Mouse (Mus musculus) lung, postnatal 0 days (tissue): ENCODE measurements around the gene Gm38431. TPM values are rescaled to one million over a fixed set of nuclear protein-coding genes. Genes with fewer than 3 reads are reported as not detected.
A peak's percentile ranks its signal among the peaks of the same experiment; 100 is the strongest.

Experiments
- ATAC-seq: fragments of 200-750 bp; cut with Nextera tagmentation; 2 replicates; pipeline ENCODE4 v1.8.0; 2017; ENCODE audit warnings: moderate library complexity
- DNase-seq: peaks from one replicate; pipeline ENCODE4 v3.0.0-alpha.2; 2016; ENCODE audit warnings: low spot score
- H3K27ac ChIP-seq: fragments of 300-500 bp; sonication (generic); 2 replicates; pipeline ENCODE4 v1.5.1; 2014; ENCODE audit warnings: antibody characterized with exemption, mild to moderate bottlenecking, low read length, mixed read lengths
- H3K27me3 ChIP-seq: fragments of 300-500 bp; sonication (generic); replicated peaks from 2 replicates; pipeline ENCODE4 v1.6.1; 2014; ENCODE audit warnings: low read length, mixed read lengths; ENCODE audit not compliant: insufficient read depth
- H3K36me3 ChIP-seq: fragments of 300-500 bp; sonication (generic); 2 replicates; pipeline ENCODE4 v1.6.1; 2014; ENCODE audit warnings: low read length, mixed read lengths; ENCODE audit not compliant: insufficient read depth
- H3K4me1 ChIP-seq: fragments of 300-500 bp; sonication (generic); 2 replicates; pipeline ENCODE4 v1.6.1; 2014; ENCODE audit warnings: antibody characterized with exemption, low read depth, low read length, mixed read lengths; ENCODE audit not compliant: insufficient read depth
- H3K4me2 ChIP-seq: fragments of 300-500 bp; sonication (generic); replicated peaks from 2 replicates; pipeline ENCODE4 v1.6.1; 2014; ENCODE audit warnings: low read depth, mild to moderate bottlenecking, low read length, moderate library complexity, mixed read lengths
- H3K4me3 ChIP-seq: fragments of 300-500 bp; sonication (generic); 2 replicates; pipeline ENCODE4 v1.5.1; 2014; ENCODE audit warnings: low read depth, low read length
- H3K9ac ChIP-seq: fragments of 300-500 bp; sonication (generic); replicated peaks from 2 replicates; pipeline ENCODE4 v1.6.1; 2014; ENCODE audit warnings: low read depth, mild to moderate bottlenecking
- H3K9me3 ChIP-seq: fragments of 300-500 bp; sonication (generic); 2 replicates; pipeline ENCODE4 v1.6.1; 2016; ENCODE audit warnings: low read length, mixed read lengths
- CTCF ChIP-seq: IDR thresholded peaks from 2 replicates; pipeline ENCODE4 v1.5.1; 2016; ENCODE audit warnings: antibody characterized with exemption, mild to moderate bottlenecking
- EP300 ChIP-seq: IDR thresholded peaks from 2 replicates; pipeline ENCODE4 v1.6.1; 2016; ENCODE audit warnings: antibody characterized with exemption, mild to moderate bottlenecking, control low read depth
- whole genome bisulfite sequencing: fragments of 180-500 bp; shearing (Covaris S2); extraction: QIAGEN DNeasy Blood & Tissue Kit; methylation state at CpG from one replicate; pipeline ENCODE4 v1.1.7; 2014; 5-methylcytosine and 5-hydroxymethylcytosine counted together
- polyA plus RNA-seq: library from polyadenylated mRNA; unstranded; fragments of >200 nt; fragmentation: Nextera tagmentation; extraction: Ambion mirVana; gene quantifications from 2 replicates; pipeline ENCODE4 v1.2.1, GENCODE M21; 2015

Gene Gm38431
- polyA plus RNA-seq, 1 experiment from 2014 or later, result 0.69 TPM

DNA sequence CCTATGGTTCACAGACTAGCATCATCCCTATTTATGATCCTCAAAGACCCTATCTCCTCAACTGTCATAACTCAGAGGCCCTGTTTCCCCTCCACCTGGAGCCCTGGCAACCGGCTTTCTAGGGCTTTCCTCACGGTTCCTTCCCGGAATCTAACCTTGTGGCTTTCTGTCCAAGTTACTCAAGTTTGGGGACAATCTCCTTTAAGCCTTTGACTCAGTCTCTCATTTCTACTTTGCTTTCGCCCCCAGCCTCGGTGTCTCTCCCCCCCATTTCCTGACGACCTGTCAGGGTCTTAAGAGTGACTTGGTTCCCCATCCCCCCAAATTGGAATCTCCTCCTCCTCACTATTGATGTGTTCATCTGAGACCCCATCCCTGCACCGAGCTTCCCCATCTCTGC lies 59.3 kb downstream of the Gm38431 start:
- Histone ChIP-seq H3K36me3 (0 out of 2 replicates have a peak, but pooled peaks cover 5% of the 10 kb centered on the region), H3K4me2 (peak overlapping the region; percentile 85), H3K9ac (no peak overlapping the region), H3K4me3 (peak overlapping the region; percentile 46), H3K27me3 (peaks cover 39% of the 10 kb centered on the region), H3K27ac (no peak overlapping the region), H3K9me3 (no peaks in the 10 kb centered on the region), H3K4me1 (peaks cover 12% of the 10 kb centered on the region; the same call in 1 of the 2 replicates)
- ATAC-seq, result no peak
- DNase-seq, result no peak
- 2% methylated on average over 7 of the region's 7 CpGs for WGBS
- TF ChIP-seq EP300, result no peak
- TF ChIP-seq CTCF, result no peak

DNA sequence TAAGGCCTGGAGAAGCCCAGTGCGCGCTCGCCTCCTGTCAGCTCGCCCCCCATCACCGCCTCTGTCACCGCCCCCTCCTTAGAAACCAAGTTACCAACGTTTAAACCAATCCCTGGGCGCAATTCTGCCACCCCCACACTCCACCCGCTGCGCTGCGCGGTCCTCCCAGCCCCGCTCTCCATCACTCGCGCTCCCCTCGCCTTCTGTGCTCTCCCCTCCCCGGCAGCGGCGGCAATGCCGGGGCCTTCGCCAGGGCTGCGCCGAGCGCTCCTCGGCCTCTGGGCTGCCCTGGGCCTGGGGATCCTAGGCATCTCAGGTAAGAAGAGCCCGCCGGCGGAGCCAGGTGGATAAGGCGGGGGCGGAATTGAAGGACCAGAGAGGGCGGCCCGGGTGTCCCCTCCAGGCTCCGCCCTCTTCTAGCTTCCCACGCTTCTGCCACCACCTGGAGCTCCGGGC lies 59.9 kb downstream of the Gm38431 start, which contains the start of gene Icam5:
Icam5 (plus strand) TSS at position 178 of the 456 bp plus-strand sequence.
- peak within 1 kb of the TSS; percentile 85 for H3K4me2 ChIP-seq
- H3K27me3 ChIP-seq, result peaks cover 35% of the 10 kb centered on the region
- TF ChIP-seq CTCF, result no peak
- no peak for TF ChIP-seq EP300
- DNase-seq (no peak), ATAC-seq (no peak)
- H3K4me3 ChIP-seq, result peak within 1 kb of the TSS; percentile 46
- H3K27ac ChIP-seq, result no peak within 1 kb of the TSS
- 0 out of 2 replicates have a peak within 1 kb of the TSS, but pooled peaks have one; percentile 5 for H3K9ac ChIP-seq
- 0 out of 2 replicates have a peak, but pooled peaks cover 5% of the 10 kb centered on the region for H3K36me3 ChIP-seq
- no peaks in the 10 kb centered on the region for H3K9me3 ChIP-seq
- H3K4me1 ChIP-seq, result peaks cover 9% of the 10 kb centered on the region; the same call in 1 of the 2 replicates
- 2% methylated on average over 27 of the region's 35 CpGs for WGBS

DNA sequence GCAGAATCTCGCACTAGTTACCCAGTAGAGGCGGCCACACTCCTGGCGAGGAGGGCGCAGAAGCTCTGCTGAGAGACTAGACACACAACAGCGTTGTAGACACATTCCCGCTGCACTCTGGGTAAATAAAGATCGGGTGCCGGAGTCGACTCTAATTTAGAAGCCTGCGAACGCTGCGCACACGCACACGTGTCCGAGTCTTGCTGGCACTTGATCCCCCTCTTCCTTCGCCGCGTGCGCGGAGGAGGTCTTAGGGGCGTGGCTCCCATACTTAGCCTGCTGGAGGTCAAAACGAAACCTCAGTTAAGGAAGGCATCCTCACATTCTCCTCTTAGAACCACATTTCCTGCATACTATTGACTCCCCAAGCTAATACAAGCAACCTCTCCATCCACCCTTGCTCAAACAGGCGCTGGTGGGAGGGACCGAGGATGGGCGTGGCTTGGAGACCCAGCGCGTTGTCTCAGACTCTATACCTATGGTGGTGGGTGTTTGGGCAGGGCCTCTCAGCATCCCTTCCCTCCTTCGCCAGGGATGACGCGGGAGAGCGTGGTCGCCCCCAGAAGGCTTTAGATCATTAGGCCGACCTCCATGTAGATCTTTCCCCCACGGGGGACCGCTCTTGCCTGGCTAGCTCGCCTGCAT lies 60.4 kb downstream of the Gm38431 start:
- Histone ChIP-seq H3K27me3 (peaks cover 32% of the 10 kb centered on the region), H3K4me1 (peaks cover 8% of the 10 kb centered on the region; the same call in 1 of the 2 replicates), H3K4me2 (peak overlapping the region; percentile 85), H3K9ac (no peak overlapping the region), H3K36me3 (0 out of 2 replicates have a peak, but pooled peaks cover 5% of the 10 kb centered on the region), H3K27ac (no peak overlapping the region), H3K9me3 (no peaks in the 10 kb centered on the region), H3K4me3 (peak overlapping the region; percentile 46)
- TF ChIP-seq EP300, result no peak
- TF ChIP-seq CTCF, result no peak
- WGBS, result 0% methylated on average over 36 of the region's 36 CpGs
- DNase-seq (peak; percentile 73), ATAC-seq (peak; percentile 27)

DNA sequence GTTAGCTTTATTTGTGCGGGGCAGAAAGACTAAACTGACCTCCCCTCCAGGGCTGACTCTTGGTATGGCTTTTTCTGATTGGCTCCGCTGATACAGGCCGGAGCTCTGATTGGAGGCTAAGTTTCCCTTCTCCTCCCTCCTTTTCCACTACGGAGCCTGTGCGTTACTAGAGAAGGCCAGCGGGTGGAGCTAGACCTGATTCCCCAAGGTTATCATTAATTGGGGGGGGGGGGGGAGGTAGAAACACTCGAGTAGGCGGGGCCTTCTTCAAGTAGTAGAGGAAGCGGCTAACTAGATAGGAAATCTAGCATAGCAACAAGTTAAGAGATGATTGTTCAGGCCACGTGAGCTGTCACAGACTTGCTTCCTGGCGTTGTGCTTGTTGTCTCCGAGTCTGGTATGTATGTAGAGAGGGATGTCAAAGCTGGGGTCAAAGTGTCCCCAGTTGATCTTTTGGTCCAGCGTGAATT lies 61.0 kb downstream of the Gm38431 start:
- 0 out of 2 replicates have a peak, but pooled peaks cover 5% of the 10 kb centered on the region for H3K36me3 ChIP-seq
- peaks cover 8% of the 10 kb centered on the region; the same call in 1 of the 2 replicates for H3K4me1 ChIP-seq
- peak overlapping the region; percentile 46 for H3K4me3 ChIP-seq
- ATAC-seq (peak; percentile 76), DNase-seq (peak; percentile 98)
- no peak overlapping the region for H3K9ac ChIP-seq
- no peaks in the 10 kb centered on the region for H3K9me3 ChIP-seq
- TF ChIP-seq EP300, result peak; percentile 39; the same call in 1 of the 2 replicates
- peak; percentile 71 for TF ChIP-seq CTCF
- 0% methylated on average over 13 of the region's 13 CpGs for WGBS
- H3K4me2 ChIP-seq, result peak overlapping the region; percentile 85
- H3K27me3 ChIP-seq, result peaks cover 26% of the 10 kb centered on the region
- no peak overlapping the region for H3K27ac ChIP-seq

DNA sequence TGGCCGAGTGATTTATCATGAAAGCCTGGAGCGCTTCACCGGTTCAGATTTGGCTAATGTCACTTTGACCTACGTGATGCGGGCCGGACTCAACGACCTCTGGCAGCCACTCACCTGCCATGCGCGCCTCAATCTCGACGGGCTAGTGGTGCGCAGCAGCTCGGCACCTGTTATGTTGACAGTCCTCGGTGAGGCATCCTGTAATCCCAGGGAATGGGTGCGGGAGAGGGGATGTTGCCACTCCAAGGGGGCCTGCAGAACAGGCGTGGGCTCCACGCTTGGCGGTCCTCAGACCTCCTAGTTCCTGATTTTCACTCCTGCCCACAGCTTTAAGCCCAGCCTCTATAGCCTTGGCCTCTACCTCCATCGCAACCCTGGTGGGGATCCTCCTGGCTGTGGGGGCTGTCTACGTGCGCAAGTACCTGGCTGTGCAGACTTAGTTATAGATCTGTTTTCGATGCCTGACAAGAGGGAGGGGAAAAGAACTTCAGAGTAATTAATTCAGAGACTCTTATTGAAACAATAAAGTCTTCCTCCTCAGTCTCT lies 61.7 kb downstream of the Gm38431 start:
- peaks cover 8% of the 10 kb centered on the region; the same call in 1 of the 2 replicates for H3K4me1 ChIP-seq
- TF ChIP-seq EP300 (no peak), CTCF (no peak)
- 0 out of 2 replicates have a peak, but pooled peaks cover 5% of the 10 kb centered on the region for H3K36me3 ChIP-seq
- peak overlapping the region; percentile 40 for H3K27ac ChIP-seq
- no peak for DNase-seq
- ATAC-seq, result no peak
- H3K4me3 ChIP-seq, result peak overlapping the region; percentile 46
- H3K9ac ChIP-seq, result no peak overlapping the region
- 24% methylated on average over 22 of the region's 22 CpGs for WGBS
- H3K4me2 ChIP-seq, result peak overlapping the region; percentile 85
- H3K9me3 ChIP-seq, result no peaks in the 10 kb centered on the region
- H3K27me3 ChIP-seq, result peaks cover 20% of the 10 kb centered on the region
